Mouse (Mus musculus) thymus, postnatal 36 days (tissue): ENCODE data around the gene Dact2.

Source experiments
- DNase-seq, 2 experiments: peaks; one replicate each; pipeline ENCODE4 v3.0.0; 2022; ENCODE audit warnings: mixed read lengths in 2 of 2

Dact2 gene

DNA sequence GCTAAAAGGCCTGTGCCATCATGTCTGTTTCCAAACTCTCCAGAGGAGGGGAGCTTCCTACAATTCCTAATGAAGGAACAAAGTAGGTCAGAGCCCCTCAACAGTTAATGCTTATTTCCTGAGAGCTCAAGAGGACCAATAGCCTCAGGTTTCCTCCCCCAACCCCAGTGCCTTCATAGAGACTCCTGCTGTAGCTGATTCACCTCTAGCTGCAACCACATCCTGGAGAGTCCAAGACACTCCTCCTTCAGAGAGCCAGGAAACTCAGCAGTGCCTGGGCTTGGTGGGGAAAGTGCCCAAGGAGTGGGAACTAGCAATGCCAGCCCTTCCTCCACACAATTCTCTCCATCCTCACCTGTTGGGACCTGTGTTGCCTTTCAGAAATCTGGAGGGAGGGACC lies 31.4 kb downstream of the Dact2 start:
- peak; percentile 43 to 62 for DNase-seq

GRCm38 (mm10) chr17:14172184-14172583 lies 31.9 kb downstream of the Dact2 start:
- peak in 1 of 2 experiments; percentile 19 for DNase-seq

DNA sequence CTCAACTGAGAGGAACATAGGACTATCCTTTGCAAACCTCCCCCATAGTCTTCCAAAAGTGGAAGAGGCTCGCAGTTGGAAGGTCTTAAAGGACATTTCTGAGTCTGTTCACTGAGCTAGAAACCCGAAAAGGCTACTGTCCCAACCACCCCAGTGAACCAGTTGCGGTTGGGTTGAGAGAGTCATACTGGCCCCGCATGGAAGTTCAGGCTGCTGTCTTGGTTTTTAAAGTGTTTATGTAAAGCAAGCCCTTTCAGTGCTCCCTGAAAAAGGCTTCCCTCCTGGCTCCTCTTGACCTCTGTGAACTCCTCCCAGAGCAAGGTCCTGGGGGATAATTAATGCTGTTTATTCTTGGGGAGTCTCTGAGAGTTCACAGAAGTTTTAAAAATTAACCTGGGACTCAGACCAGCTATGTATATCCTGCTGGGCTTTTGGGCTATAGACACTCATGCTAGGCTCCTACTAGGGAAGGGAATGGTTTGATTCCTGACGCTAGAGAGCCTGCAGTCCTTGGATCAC lies 33.1 kb downstream of the Dact2 start:
- no peak for DNase-seq

GRCm38 (mm10) chr17:14169431-14169830 lies 34.7 kb downstream of the Dact2 start:
- no peak for DNase-seq

DNA sequence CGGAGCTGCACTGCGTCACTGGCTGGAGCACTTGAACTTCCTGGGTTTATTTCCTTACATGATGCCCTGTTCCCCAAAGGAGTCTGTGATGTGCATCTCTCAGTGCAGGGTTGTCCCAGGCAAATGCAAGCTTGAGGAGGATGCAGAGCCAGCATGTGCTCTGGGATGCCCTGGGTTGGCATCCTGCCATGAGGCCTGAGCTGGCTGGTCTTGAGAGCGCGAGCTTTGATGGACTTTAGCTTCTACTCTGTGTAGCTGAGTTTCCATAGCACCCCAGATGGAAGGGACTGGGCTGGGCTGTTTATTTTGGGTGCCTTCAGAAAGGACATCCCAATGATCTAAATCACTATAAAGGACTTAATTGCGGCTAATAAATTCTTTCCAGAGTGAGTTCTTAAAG lies 36.5 kb downstream of the Dact2 start:
- no peak for DNase-seq

- DNase-seq = no peak
These were observed 37.2 kb downstream of the Dact2 start for GRCm38 (mm10) chr17:14166746-14167432.

DNA sequence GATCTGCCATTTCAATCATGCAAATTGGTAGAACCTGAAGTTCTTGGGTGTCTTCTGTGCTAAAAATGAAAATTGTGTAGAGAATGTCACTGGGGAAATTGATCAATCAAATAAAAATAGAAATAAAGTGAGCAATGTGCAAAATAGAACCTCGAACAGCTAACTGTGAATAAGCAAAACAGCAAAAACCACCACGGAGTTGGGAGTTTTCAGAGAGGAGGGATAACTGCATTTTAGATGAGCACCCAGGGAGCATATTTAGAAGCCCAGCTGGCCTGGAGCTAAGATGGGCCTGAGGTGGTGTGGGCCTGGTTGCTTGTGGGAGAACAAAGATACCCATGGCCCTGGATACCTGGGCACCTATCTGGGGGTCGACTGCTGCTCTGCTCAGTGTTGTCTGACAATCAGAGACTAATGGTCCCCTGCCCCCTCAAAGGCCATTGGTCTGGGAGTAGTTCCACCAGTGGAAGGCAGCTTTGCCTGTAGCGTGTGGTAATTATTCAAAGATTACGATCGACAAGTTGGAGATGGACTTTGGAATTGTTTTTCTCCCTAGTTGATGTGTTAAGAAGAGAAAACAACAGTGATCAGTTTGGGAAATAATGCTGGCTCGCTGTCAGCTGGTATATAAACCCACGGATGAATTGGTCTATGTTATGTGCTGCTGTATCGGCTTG lies 38.0 kb downstream of the Dact2 start:
- no peak for DNase-seq

DNA sequence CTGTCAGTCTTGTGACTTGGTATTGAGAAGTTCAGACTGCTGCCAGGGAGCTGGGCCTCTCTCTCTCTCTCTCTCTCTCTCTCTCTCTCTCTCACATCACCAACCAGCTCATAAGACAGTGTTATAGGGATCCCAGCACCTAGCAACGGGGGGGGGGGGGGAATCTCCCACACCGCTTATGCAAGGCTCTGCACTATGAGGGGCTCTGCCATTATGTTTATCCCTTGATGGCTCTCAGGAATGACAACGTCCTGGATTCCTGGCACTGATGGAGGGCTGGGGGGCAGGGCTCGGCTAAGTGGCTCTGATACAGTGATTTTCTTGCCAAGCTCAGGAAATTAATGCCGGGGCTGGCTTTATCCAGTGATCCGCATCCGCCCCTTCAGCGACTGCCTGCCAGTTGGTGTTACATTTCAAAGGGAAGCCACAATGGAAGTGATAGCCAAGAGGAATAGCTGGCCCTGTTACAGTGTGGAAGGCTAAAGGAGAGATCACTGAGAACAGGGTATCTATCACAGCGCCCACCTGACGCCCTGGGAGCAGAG lies 38.7 kb downstream of the Dact2 start:
- no peak for DNase-seq

DNA sequence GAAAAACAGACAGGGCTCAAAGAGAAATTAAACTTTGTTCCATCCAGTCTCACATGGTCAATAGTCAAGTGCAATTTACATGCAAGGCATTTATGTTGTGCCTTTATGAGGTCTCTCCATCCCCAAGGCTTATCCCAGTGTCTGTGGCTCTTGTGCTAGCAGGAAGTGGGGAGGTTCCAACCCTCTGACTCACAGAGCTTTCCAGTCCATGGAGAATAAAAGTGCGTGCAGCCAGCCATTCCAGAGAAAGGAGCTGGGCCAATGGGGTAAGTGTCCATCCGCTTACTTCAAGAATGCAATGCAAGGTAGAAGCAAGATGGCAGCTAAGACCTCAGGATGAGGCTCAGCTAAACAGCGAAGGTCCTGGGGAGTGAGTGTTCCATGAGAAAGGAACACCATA lies 43.3 kb downstream of the Dact2 start:
- no peak for DNase-seq

DNA sequence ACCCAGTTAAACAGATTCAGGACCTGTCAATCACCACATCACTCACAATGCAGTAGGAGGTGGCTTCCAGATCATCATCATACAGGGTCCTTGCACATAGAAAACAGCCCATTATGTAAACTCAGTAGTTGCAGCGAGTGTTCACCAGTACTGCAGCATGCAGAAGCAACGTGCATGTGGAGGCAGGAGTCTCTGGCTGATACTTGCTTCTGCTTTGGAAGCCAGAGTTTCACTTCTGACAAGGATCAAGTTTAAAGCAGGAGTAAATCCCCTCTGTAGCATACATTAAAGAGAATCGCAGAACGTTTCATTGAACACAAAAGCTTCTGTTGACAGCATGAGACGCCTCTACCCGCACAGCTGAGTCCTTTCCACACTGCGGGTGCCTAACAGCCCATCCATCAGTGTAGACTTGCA lies 46.3 kb downstream of the Dact2 start:
- no peak for DNase-seq
